Mouse (Mus musculus) mouse embryonic stem cell (cell line): ENCODE measurements at regions not wholly inside any gene's neighbourhood (a gene's known extent, or its start where the extent isn't known, plus 50 kb on each side); places are given as distances from the start of the nearest gene placed in this dataset.

Experiments
- in situ Hi-C, 2 experiments: fragments of 300-500 bp; cut with MboI; formaldehyde crosslinking; loops; 1 replicate in 1 of 2; 3 replicates in 1 of 2; pipeline ENCODE4 v1.14.3; 2019 to 2020; ENCODE audit warnings: low sequenced_read_pairs in 2 of 2, low pct_unique_long_range_greater_than_20kb in 1 of 2, mixed read lengths in 1 of 2; ENCODE audit not compliant: unreplicated experiment in 1 of 2

GRCm38 (mm10) chr7:74709006-74709405, 154.4 kb upstream of the Slco3a1 start:
- in situ Hi-C loops, result loop anchor here (10.0 kb wide), 1 partner anchor 344 kb away; no protein-coding TSS in a partner anchor

GRCm38 (mm10) chr7:74703533-74703932, 149.0 kb upstream of the Slco3a1 start:
- in situ Hi-C loops, result loop anchor here (10.0 kb wide), 1 partner anchor 339 kb away; no protein-coding TSS in a partner anchor

GRCm38 (mm10) chr7:74697794-74698354, 143.3 kb upstream of the Slco3a1 start:
- in situ Hi-C loops, result no loop called here

- in situ Hi-C loops, result no loop called here
These were observed 141.7 kb upstream of the Slco3a1 start for GRCm38 (mm10) chr7:74696286-74696685.

- in situ Hi-C loops, result no loop called here
These were observed 138.5 kb upstream of the Slco3a1 start for GRCm38 (mm10) chr7:74693049-74693448.

GRCm38 (mm10) chr7:74690706-74691105, 136.1 kb upstream of the Slco3a1 start:
- in situ Hi-C loops, result no loop called here

GRCm38 (mm10) chr7:74688116-74688702, 133.6 kb upstream of the Slco3a1 start:
- in situ Hi-C loops, result no loop called here

GRCm38 (mm10) chr7:74687303-74688115, 132.9 kb upstream of the Slco3a1 start:
- in situ Hi-C loops, result no loop called here

GRCm38 (mm10) chr7:74683979-74684378, 129.4 kb upstream of the Slco3a1 start:
- in situ Hi-C loops, result no loop called here

- in situ Hi-C loops, result no loop called here
These were observed 119.2 kb upstream of the Slco3a1 start for GRCm38 (mm10) chr7:74673626-74674295.

- in situ Hi-C loops, result no loop called here
These were observed 114.5 kb upstream of the Slco3a1 start for GRCm38 (mm10) chr7:74669110-74669509.

GRCm38 (mm10) chr7:74667106-74667505, 112.5 kb upstream of the Slco3a1 start:
- in situ Hi-C loops, result no loop called here

- in situ Hi-C loops, result no loop called here
These were observed 109.2 kb upstream of the Slco3a1 start for GRCm38 (mm10) chr7:74663820-74664219.

- in situ Hi-C loops, result no loop called here
These were observed 92.7 kb upstream of the Slco3a1 start for GRCm38 (mm10) chr7:74647310-74647709.

GRCm38 (mm10) chr7:74640171-74640570, 85.6 kb upstream of the Slco3a1 start:
- in situ Hi-C loops, result no loop called here

- in situ Hi-C loops, result no loop called here
These were observed 77.6 kb upstream of the Slco3a1 start for GRCm38 (mm10) chr7:74632217-74632616.

GRCm38 (mm10) chr7:74628799-74629468, 74.4 kb upstream of the Slco3a1 start:
- in situ Hi-C loops, result no loop called here
